Mouse (Mus musculus) cerebellum, adult 9-10 months (tissue): ENCODE results near the gene Slc26a3.

ENCODE experiments used
- DNase-seq: peaks from one replicate; pipeline ENCODE4 v3.0.0; 2022

The Slc26a3 gene

GRCm38 (mm10) chr12:31390571-31390970 is at the start of gene Slc26a3:
Slc26a3 (plus strand) TSS chr12:31390871.
- DNase-seq, result no peak

- peak; percentile 39 for DNase-seq
Observed at GRCm38 (mm10) chr12:31350191-31350943, 40.3 kb upstream of the Slc26a3 start.

GRCm38 (mm10) chr12:31350944-31351928 is 39.4 kb upstream of the Slc26a3 start, which contains the start of gene Dld:
Dld (minus strand) TSS chr12:31351453.
- DNase-seq, result peak; percentile 95

- DNase-seq, result no peak
Observed at GRCm38 (mm10) chr12:31366428-31366827, 24.2 kb upstream of the Slc26a3 start.

DNA sequence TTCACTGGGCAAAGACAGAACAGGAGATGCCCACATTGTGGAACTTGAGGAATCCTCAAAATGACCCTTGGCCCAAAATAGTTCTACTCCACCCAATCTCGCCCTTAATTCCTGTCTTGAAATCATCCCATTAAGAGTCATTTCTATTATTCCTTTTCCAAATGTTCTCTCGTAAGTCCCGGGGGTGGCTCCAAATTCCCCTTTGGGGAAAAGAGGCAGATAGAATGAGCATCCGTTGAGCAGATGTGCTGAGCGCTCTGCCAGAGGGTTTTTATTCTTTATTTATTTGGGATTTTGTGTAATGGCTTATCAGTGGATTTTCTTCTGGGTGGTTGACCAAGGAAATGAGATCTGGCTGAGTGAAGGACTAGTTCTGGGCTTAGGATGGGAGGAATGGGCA is 22.9 kb upstream of the Slc26a3 start:
- DNase-seq, result no peak

- DNase-seq, result no peak
Observed at GRCm38 (mm10) chr12:31369118-31369517, 21.6 kb upstream of the Slc26a3 start.

- no peak for DNase-seq
Observed at GRCm38 (mm10) chr12:31369656-31370055, 21.0 kb upstream of the Slc26a3 start.

DNA sequence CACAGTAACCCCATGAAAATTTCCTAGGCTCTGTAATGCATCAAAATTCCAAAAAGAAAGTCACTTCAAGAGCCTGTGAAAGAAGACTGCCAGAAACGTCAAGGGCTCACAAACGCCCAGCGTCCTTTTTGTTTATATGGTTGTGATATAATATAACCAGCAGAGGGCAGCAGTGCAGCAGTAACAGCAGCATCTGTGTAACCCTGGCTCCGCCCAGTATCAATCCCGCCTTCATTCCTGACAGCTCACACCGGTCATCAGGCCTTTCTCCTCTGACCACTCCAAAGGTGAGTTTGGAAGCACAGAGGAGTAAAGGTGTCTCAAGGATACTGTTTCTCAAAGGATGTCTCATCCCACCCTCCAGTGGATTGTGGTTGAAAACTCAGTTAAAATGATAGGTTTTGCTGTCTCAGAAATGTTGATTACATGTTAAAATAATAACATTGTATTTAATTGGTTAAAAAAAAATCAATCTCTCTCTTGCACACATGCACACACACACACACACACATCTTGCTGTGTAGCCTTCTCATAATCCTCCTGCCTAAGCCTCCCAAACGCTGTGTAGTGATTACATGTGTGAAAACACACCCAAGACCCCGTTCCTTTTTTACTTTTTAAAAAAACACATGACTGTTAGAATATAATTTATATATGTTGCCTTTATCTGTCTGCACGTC is 15.9 kb upstream of the Slc26a3 start:
- peak; percentile 71 for DNase-seq

- no peak for DNase-seq
Observed at GRCm38 (mm10) chr12:31375283-31375615, 15.4 kb upstream of the Slc26a3 start.

DNA sequence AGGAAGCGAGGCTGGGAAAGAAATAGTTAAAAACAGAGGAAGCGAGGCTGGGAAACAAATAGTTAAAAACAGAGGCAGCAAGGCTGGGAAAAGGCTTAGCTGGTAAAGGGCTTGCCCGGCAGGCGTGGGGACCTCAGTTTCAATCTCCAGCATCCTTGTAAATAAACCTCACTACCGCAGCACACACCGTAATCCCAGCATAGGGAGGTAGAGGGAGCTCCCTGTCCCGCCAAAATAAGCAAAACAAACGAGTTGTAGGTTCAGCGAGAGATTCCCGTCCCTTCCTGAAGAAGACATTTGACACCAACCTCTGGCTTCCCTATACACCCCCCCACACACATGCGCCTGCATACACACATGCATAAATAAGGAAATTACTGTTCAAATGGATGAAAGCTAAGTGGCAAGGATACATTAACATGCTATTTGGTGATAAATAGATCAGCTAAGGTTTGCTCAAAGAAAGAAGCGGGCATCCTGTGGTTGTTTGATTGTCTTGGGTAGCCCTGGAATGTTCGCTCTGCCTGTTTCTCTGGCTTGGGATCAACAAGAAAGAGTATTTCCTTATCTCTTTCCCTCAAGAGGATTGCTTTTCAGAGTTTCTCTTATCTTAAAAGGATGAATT is 14.2 kb upstream of the Slc26a3 start:
- DNase-seq, result no peak

GRCm38 (mm10) chr12:31377241-31377640 is 13.4 kb upstream of the Slc26a3 start:
- no peak for DNase-seq

GRCm38 (mm10) chr12:31380878-31381277 is 9.8 kb upstream of the Slc26a3 start:
- DNase-seq, result no peak

DNA sequence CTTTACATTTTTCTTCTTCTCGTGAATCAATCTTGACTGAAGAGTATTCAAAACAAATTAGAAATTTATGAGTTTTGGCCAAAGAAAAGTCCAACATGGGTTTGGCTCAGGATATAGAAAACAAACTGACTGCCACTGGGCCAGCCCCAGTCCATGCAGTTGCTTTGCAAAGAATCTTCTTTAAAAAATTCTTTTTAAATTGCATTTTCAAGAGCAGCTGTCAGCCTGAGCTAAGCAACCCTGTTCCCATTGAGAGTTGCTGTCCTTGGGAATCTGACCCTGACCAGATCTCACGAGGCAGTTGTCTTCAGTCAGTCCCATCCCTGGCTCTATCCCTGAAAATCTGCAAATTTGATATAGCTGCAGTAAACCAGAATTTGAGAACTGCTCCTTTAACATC is 8.2 kb upstream of the Slc26a3 start:
- no peak for DNase-seq

- no peak for DNase-seq
Observed at GRCm38 (mm10) chr12:31387303-31387702, 3.4 kb upstream of the Slc26a3 start.

- DNase-seq, result no peak
Observed at GRCm38 (mm10) chr12:31391696-31392095, 1.0 kb downstream of the Slc26a3 start.

DNA sequence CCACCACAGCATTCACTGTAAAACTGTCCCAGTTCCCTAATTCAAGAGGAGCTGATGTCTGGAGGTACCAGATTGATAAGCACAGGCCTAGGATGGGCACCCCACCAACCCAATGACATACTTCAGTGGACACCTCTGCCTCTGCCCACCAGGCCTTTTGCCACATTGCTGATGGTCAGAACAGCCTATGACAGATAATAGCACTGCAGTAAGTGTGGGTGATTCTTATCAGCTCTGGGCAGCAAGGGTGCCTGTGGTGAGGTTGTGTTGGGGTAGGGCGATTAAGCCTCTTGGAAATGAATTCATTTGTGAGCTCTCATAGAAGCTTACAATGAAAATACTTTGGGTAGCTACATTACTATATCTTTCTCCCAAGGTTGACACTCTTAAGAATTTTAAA is 5.2 kb downstream of the Slc26a3 start:
- DNase-seq, result no peak

DNA sequence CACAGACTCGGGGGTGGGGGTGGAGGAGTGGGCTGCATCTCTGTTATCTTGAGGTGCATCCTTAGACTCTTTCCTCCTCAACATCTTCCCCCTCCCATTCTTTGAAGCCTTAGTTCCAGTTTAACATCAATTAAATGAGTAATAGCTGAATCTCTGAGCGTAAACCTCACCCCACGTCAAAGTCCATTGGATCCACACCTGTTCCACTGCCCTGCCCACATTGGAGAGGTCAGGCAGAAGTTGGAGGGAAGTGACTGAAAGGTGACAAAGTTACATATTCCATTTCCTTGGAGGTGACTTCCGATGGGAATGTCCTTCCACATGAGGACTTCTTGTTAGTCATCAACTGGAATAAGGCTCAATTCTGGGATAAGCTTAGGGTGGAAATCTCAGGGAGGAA is 7.0 kb downstream of the Slc26a3 start:
- DNase-seq, result no peak

DNA sequence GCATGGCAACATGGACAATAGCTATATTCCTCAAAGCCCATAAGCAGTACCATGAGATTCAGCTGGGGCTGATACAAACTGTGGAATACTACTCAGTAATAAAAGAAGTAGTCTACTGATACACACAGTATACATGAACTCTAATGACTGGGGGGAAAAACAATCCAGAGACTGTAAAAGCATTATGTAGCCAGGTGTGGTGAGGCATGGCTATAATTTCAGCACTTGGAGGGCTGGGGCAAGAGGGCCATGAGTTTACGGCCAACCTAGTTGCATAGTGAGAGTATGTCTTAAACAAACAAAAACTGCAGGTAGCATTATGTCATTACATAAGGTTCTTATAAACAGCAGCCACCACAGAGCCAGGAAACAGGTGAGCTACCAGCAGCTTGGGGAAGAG is 10.2 kb downstream of the Slc26a3 start:
- DNase-seq, result no peak

GRCm38 (mm10) chr12:31401930-31402329 is 11.3 kb downstream of the Slc26a3 start:
- no peak for DNase-seq

GRCm38 (mm10) chr12:31404575-31405240 is 14.0 kb downstream of the Slc26a3 start:
- no peak for DNase-seq

DNA sequence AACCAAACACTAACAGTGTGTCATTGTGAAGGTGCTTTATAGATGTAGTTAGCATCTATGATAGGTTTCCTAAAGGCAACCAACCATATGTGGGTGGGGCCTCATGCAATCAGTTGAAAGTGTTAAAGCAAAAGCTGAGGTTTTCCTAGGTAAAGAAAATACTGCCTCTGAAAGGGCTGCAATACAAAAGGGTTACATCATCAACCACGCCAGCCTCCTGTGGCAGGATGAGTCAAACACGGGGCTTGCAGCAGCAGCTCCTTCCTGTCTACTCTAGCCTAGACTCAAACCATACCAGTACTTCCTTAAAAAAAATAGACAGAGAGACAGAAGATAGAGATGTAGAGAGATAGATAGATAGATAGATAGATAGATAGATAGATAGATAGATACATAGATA is 25.3 kb downstream of the Slc26a3 start:
- DNase-seq, result no peak

DNA sequence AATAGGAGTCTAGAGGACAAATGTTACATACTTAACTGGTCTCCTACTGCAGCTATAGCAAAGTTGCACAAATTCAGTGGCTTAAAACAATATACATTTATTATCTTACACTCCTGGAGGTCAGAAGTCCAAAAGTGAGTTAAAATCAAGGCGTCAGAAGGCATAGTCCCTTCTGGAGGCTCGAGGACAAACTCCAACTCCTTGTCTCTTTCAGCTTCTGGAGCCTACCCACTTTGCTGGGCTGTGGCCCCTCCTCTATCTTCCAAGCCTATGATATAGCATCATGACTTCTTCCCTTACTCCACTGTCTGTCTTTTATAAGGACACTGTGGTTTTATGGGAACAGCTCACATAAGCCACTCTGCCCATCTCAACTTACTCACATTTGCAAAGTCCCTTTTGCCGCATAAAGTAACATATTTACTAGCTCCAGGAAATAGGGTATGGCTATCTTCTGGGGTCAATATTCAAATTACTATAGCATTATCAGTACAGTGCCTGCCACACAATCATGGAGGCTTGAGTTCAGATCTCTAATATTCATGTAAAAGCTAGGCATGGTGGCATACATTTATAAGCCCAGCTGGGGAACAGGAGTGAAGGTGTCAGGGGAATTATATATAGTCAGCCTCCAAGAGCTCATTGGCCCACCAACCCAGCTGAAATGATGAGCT is 31.4 kb downstream of the Slc26a3 start:
- DNase-seq, result no peak
